15 mouse cellular contexts compared by ENCODE assay signal in the genomic region with DNA sequence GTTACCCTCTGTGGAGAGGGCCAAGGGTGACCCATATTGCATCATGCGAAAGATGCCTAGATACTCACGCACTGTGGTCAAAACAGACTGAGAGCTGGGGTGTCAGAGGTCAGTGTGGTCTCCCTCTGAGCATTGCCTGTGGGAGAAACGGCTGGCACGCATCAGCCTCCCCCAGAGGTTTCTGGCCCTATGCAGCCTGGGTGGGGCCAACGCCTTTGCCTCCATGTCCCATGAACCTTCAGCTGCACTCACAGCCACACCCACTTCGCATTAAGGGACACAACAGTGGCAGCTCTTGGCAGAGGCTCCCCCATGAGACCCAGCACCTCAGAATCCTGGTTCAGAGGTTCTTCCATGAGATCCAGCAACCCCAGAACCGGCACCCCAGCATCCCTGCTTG.
DNase-seq lines count a peak whose midpoint lies in the region; ATAC-seq and TF ChIP-seq lines count a peak whose summit lies in the region.
"Had no signal": no experiment of that assay in that cellular context is flagged by ENCODE, and none has a peak within 500 bp of the region (broad histone marks: within the 10 kb centered on the region; RNA-seq: fewer than 3 reads in every experiment).

No protein-coding gene starts in this region.

- no peaks in the 10 kb centered on the region for H3K36me3 ChIP-seq in forebrain, embryonic 13.5 days (ENCODE audit: poor library complexity, severe bottlenecking)
- H3K36me3 ChIP-seq in hindbrain, embryonic 15.5 days: no peaks in the 10 kb centered on the region
- no peaks in the 10 kb centered on the region for H3K36me3 ChIP-seq in midbrain, postnatal 0 days (ENCODE audit: insufficient read depth, low read length)
- H3K36me3 ChIP-seq: limb, embryonic 15.5 days had no signal

- TF ChIP-seq CTCF in layer of hippocampus, adult 2 months (conservative IDR thresholded peaks at IDR 0.05): no peak
- TF ChIP-seq CTCF in midbrain, postnatal 0 days (IDR thresholded peaks at IDR 0.05): no peak

- H3K27ac ChIP-seq in layer of hippocampus, adult 2 months: 0 out of 2 replicates have a peak overlapping the region, but pooled peaks have one; percentile 61
- peak overlapping the region; percentile 73 for H3K27ac ChIP-seq in forebrain, embryonic 13.5 days
- H3K27ac ChIP-seq in hindbrain, embryonic 15.5 days (replicated peaks): peak overlapping the region; percentile 77
- peak overlapping the region; percentile 82 for H3K27ac ChIP-seq in midbrain, postnatal 0 days (ENCODE audit: low read depth, low read length)
- H3K27ac ChIP-seq: heart, adult 2 months; limb, embryonic 15.5 days had no signal

- no peak overlapping the region for H3K9ac ChIP-seq in forebrain, embryonic 13.5 days
- H3K9ac ChIP-seq in hindbrain, embryonic 15.5 days: no peak overlapping the region
- no peak overlapping the region for H3K9ac ChIP-seq in midbrain, postnatal 0 days (replicated peaks; ENCODE audit: low read length, poor library complexity, severe bottlenecking)
- H3K9ac ChIP-seq: limb, embryonic 15.5 days had no signal

- no peak overlapping the region for H3K4me3 ChIP-seq in layer of hippocampus, adult 2 months
- no peak overlapping the region for H3K4me3 ChIP-seq in forebrain, embryonic 13.5 days
- H3K4me3 ChIP-seq in hindbrain, embryonic 15.5 days: no peak overlapping the region
- no peak overlapping the region for H3K4me3 ChIP-seq in midbrain, postnatal 0 days (ENCODE audit: low read depth, low read length)
- H3K4me3 ChIP-seq: heart, adult 2 months; limb, embryonic 15.5 days had no signal

- no peak for ATAC-seq in forebrain, embryonic 13.5 days
- ATAC-seq in hindbrain, embryonic 15.5 days (ENCODE audit: low FRiP score, low read depth): no peak
- ATAC-seq in midbrain, postnatal 0 days (ENCODE audit: low FRiP score): no peak; the same call in 1 of the 2 replicates
- ATAC-seq: intestine, postnatal 0 days had no signal

- H3K4me1 ChIP-seq in forebrain, embryonic 13.5 days: peaks cover 26% of the 10 kb centered on the region
- H3K4me1 ChIP-seq in hindbrain, embryonic 15.5 days (replicated peaks): peaks cover 37% of the 10 kb centered on the region
- H3K4me1 ChIP-seq in midbrain, postnatal 0 days (ENCODE audit: insufficient read depth, low read length): peaks cover 17% of the 10 kb centered on the region

- H3K27me3 ChIP-seq in forebrain, embryonic 13.5 days: no peaks in the 10 kb centered on the region
- no peaks in the 10 kb centered on the region for H3K27me3 ChIP-seq in hindbrain, embryonic 15.5 days
- H3K27me3 ChIP-seq in midbrain, postnatal 0 days (ENCODE audit: insufficient read depth, low read length): no peaks in the 10 kb centered on the region; the same call in 1 of the 2 replicates

- no peak overlapping the region; the same call in 1 of the 2 replicates for H3K4me2 ChIP-seq in forebrain, embryonic 13.5 days
- H3K4me2 ChIP-seq in hindbrain, embryonic 15.5 days: no peak overlapping the region
- H3K4me2 ChIP-seq in midbrain, postnatal 0 days (ENCODE audit: low read depth, low read length, poor library complexity, severe bottlenecking): peak overlapping the region; percentile 15; the same call in 1 of the 2 replicates
- H3K4me2 ChIP-seq: limb, embryonic 15.5 days had no signal

- no peak for DNase-seq in layer of hippocampus, adult 2 months (ENCODE audit: low spot score in 2 of 2)
- DNase-seq in layer of hippocampus, adult 18-20 months (ENCODE audit: low spot score in 2 of 2): no peak
- DNase-seq in midbrain, postnatal 0 days (ENCODE audit: low spot score): no peak
- no peak for DNase-seq in adrenal gland, postnatal 25 days
- DNase-seq in liver: no peak
- DNase-seq in cerebellum, adult 8-10 months: no peak
- DNase-seq: cerebellum, adult 11-12 months; heart, adult 2 months; heart, postnatal 14 days; kidney, postnatal 4 days; lung, postnatal 10 days had no signal

- H3K9me3 ChIP-seq in forebrain, embryonic 13.5 days (replicated peaks): no peaks in the 10 kb centered on the region
- no peaks in the 10 kb centered on the region for H3K9me3 ChIP-seq in hindbrain, embryonic 15.5 days
- H3K9me3 ChIP-seq in midbrain, postnatal 0 days (ENCODE audit: low read length): no peaks in the 10 kb centered on the region
- H3K9me3 ChIP-seq: limb, embryonic 15.5 days had no signal

- 85% methylated on average over 7 of the region's 7 CpGs for WGBS in forebrain, embryonic 13.5 days
- 87% methylated on average over 7 of the region's 7 CpGs for WGBS in hindbrain, embryonic 15.5 days
- WGBS in midbrain, postnatal 0 days: 85% methylated on average over 7 of the region's 7 CpGs
